Mouse (Mus musculus) midbrain, embryonic 12.5 days (tissue): Measurements from ENCODE around the gene Tmprss9. TPM values are rescaled to one million over a fixed set of nuclear protein-coding genes. Genes with fewer than 3 reads are reported as not detected.

Source experiments
- ATAC-seq: fragments of 200-750 bp; cut with Nextera tagmentation; 2 replicates; pipeline ENCODE4 v1.8.0; 2017; ENCODE audit warnings: low read depth, moderate TSS enrichment, moderate library complexity; ENCODE audit not compliant: low FRiP score
- H3K27ac ChIP-seq: fragments of 300-500 bp; sonication (generic); replicated peaks from 2 replicates; pipeline ENCODE4 v1.5.1; 2016; ENCODE audit warnings: mild to moderate bottlenecking
- H3K27me3 ChIP-seq: fragments of 300-500 bp; sonication (generic); 2 replicates; pipeline ENCODE4 v1.6.1; 2016; ENCODE audit warnings: mild to moderate bottlenecking
- H3K36me3 ChIP-seq: fragments of 300-500 bp; sonication (generic); 2 replicates; pipeline ENCODE4 v1.6.1; 2016
- H3K4me1 ChIP-seq: fragments of 300-500 bp; sonication (generic); 2 replicates; pipeline ENCODE4 v1.6.1; 2016
- H3K4me2 ChIP-seq: fragments of 300-500 bp; sonication (generic); replicated peaks from 2 replicates; pipeline ENCODE4 v1.6.1; 2016; ENCODE audit warnings: mild to moderate bottlenecking, moderate library complexity
- H3K4me3 ChIP-seq: fragments of 300-500 bp; sonication (generic); 2 replicates; pipeline ENCODE4 v1.5.1; 2016; ENCODE audit warnings: mild to moderate bottlenecking
- H3K9ac ChIP-seq: fragments of 300-500 bp; sonication (generic); replicated peaks from 2 replicates; pipeline ENCODE4 v1.6.1; 2016; ENCODE audit warnings: mild to moderate bottlenecking, moderate library complexity
- H3K9me3 ChIP-seq: fragments of 300-500 bp; sonication (generic); 2 replicates; pipeline ENCODE4 v1.6.1; 2016; ENCODE audit warnings: mild to moderate bottlenecking
- WGBS: fragments of 180-500 bp; shearing (Covaris S2); methylation state at CpG from one replicate; pipeline ENCODE4 v1.1.7; 2016; 5-methylcytosine and 5-hydroxymethylcytosine counted together
- polyA plus RNA-seq: library from polyadenylated mRNA; unstranded; fragments of >200 nt; fragmentation: Nextera tagmentation; extraction: Ambion mirVana; gene quantifications from 2 replicates; pipeline ENCODE4 v1.2.1, GENCODE M21; 2016

Tmprss9 gene
- polyA plus RNA-seq, 1 experiment from 2014 or later: 0.08 TPM

- Histone ChIP-seq H3K4me2 (peak overlapping the region; percentile 48), H3K4me1 (peaks cover 89% of the 10 kb centered on the region), H3K9me3 (no peaks in the 10 kb centered on the region), H3K4me3 (peak overlapping the region; percentile 26; the same call in 1 of the 2 replicates), H3K36me3 (no peaks in the 10 kb centered on the region), H3K27me3 (peaks cover 100% of the 10 kb centered on the region), H3K27ac (no peak overlapping the region), H3K9ac (no peak overlapping the region)
- no peak for ATAC-seq
- 5% methylated on average over 17 of the region's 17 CpGs for WGBS
Observed at GRCm38 (mm10) chr10:80935698-80936097, 64.0 kb downstream of the Tmprss9 start.

DNA sequence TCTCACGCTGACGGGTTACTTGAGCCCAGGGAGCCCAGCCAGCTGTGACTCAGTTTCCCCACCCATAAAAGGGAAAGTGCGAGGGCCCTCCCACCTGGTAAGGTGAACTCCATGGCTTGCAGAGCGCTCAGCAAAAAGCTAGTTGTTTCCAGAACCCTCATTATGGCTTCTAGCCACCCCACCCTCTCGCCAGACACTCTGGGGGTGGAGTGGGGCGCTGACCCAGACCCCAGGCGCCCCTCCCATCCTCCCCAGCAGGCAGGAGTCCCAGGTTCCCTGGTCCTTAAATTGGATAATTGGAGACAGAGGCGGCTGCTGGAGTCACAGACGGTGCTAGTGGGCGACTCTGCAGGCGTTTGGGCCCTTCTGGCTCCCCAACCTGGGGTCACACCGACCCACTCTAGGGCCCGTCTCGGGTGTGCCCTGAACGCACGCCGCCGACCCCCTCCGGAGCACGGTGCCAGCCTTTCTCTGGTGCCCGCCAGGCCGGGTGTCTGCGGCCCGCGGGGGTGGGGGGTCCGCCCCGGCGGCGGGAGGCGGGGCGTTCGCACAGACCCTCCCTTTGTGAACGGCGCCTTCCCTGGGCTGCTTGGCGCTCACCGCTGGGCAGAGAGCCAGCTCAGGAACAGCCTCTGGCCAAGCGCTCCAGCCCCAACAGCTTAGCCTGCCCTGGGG, 64.6 kb downstream of the Tmprss9 start:
- peak overlapping the region; percentile 22; the same call in 1 of the 2 replicates for H3K27ac ChIP-seq
- no peaks in the 10 kb centered on the region for H3K36me3 ChIP-seq
- peak; percentile 27; the same call in 1 of the 2 replicates for ATAC-seq
- peak overlapping the region; percentile 26 for H3K4me3 ChIP-seq
- peak overlapping the region; percentile 48 for H3K4me2 ChIP-seq
- 2% methylated on average over 35 of the region's 37 CpGs for WGBS
- H3K4me1 ChIP-seq: peaks cover 84% of the 10 kb centered on the region
- peaks cover 99% of the 10 kb centered on the region for H3K27me3 ChIP-seq
- no peaks in the 10 kb centered on the region for H3K9me3 ChIP-seq
- H3K9ac ChIP-seq: peak overlapping the region; percentile 40; the same call in 1 of the 2 replicates

DNA sequence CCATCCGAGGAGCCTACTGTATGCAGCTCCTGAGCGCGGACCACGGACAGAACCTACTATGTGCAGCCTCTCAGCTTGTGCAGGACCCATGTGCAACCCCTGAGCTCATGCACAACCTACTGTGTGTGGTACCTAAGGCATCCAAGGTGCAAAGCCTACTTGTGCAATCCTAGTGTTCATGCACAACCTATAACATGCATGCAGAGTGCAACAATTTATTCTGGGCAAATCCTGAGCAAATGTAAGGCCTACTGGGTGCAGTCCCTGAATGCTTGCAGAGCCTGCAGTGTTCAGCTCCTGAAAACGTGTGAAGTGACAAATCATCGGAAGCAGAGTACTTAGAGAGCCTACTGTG, 65.1 kb downstream of the Tmprss9 start:
- Histone ChIP-seq H3K36me3 (no peaks in the 10 kb centered on the region), H3K27ac (0 out of 2 replicates have a peak overlapping the region, but pooled peaks have one; percentile 22), H3K4me1 (peaks cover 79% of the 10 kb centered on the region), H3K4me3 (peak overlapping the region; percentile 26; the same call in 1 of the 2 replicates), H3K9ac (peak overlapping the region; percentile 40; the same call in 1 of the 2 replicates), H3K9me3 (no peaks in the 10 kb centered on the region), H3K4me2 (peak overlapping the region; percentile 48), H3K27me3 (peaks cover 97% of the 10 kb centered on the region)
- 13% methylated on average over 6 of the region's 6 CpGs for WGBS
- ATAC-seq: no peak

DNA sequence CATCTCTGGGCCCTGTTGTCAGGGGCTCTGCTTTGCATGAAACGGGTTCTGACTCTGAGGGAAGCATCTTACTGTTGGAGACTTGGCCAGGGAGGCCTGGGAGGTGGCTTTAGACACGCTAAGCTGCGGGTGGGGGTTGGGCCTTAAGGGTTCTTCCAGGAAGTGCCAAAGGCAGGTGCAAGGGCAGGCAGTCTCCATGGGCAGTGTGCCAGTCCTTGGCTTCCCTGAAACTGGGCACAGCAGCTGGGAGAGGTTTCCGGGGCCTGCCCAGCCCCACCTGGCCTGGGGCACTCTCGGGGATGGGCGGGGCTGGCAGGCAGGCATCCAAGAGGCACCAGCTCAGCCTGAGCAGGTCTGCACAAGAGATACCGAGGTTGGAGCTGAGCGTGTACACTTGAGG, 66.0 kb downstream of the Tmprss9 start:
- H3K9ac ChIP-seq: 0 out of 2 replicates have a peak overlapping the region, but pooled peaks have one; percentile 20
- no peak overlapping the region for H3K4me2 ChIP-seq
- H3K4me3 ChIP-seq: no peak overlapping the region
- no peaks in the 10 kb centered on the region for H3K36me3 ChIP-seq
- peaks cover 70% of the 10 kb centered on the region for H3K4me1 ChIP-seq
- peaks cover 89% of the 10 kb centered on the region for H3K27me3 ChIP-seq
- 41% methylated on average over 8 of the region's 8 CpGs for WGBS
- no peak overlapping the region for H3K27ac ChIP-seq
- ATAC-seq: no peak
- no peaks in the 10 kb centered on the region for H3K9me3 ChIP-seq

GRCm38 (mm10) chr10:80938831-80939550, 67.3 kb downstream of the Tmprss9 start:
- Histone ChIP-seq H3K9ac (peak overlapping the region; percentile 59; the same call in 1 of the 2 replicates), H3K36me3 (no peaks in the 10 kb centered on the region)

DNA sequence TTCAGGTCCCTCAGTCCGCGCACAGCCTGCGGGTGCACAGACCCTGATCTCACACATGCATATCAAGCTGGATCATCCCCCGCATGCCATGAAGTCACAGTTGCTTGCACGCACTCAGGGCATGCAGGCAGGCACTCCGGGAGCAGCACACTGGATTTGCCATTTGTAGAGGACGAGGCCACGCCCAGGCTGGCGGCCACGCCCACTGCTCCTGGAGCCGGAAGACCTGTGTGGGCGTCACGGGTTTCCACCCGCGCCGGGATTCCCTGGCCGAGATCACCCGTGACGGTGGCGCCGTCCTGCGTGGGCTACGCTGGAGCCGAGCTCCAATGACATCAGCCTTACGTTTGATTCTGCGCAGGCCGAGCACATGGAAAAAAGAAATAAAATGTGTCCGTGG, 68.0 kb downstream of the Tmprss9 start:
- Histone ChIP-seq H3K9ac (peak overlapping the region; percentile 59), H3K27me3 (peaks cover 76% of the 10 kb centered on the region), H3K36me3 (no peaks in the 10 kb centered on the region), H3K4me2 (peak overlapping the region; percentile 74), H3K4me1 (peaks cover 51% of the 10 kb centered on the region), H3K9me3 (no peaks in the 10 kb centered on the region), H3K27ac (no peak overlapping the region), H3K4me3 (peak overlapping the region; percentile 43)
- WGBS: 10% methylated on average over 28 of the region's 28 CpGs
- peak; percentile 45 for ATAC-seq

More at GRCm38 (mm10) chr10:80938831-80939550, 67.3 kb downstream of the Tmprss9 start:
- Histone ChIP-seq H3K4me1 (peaks cover 58% of the 10 kb centered on the region), H3K4me2 (peak overlapping the region; percentile 74), H3K27ac (no peak overlapping the region), H3K9me3 (no peaks in the 10 kb centered on the region), H3K4me3 (peak overlapping the region; percentile 43), H3K27me3 (peaks cover 83% of the 10 kb centered on the region)
- peak; percentile 35; the same call in 1 of the 2 replicates for ATAC-seq
- 15% methylated on average over 14 of the region's 15 CpGs for WGBS

DNA sequence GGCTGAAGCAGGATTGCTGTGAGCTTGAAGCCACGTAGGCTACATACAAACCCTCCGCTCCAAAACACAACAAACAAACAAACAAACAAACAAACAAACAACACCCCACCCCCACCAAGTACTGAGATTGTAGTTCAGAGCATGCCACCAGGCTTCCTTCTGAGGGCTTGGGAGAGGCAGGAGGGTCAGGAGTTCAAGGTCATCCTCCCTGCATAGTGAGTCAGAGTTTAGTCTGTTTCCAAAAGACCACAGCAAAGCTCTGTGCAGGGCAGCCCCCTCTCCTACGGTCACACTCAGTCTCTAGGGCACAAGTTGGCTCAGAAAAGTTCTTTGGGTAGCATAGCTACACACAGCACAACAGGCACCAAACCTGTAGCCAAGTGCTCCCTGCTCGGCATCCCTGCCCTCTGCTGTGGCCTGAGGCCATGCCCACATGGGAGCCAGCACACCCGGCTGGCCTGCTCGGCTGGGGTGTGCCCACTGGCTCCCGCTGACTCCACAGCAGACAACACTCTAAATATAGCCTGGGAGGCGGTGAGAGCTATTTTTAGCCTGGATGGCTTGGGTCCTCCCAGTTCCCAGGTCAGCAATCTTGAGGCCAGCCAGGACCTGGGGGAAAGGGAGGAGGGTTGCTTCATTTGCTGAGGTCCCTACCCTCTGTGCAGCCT, 68.8 kb downstream of the Tmprss9 start:
- no peak for ATAC-seq
- H3K9ac ChIP-seq: peak overlapping the region; percentile 59; the same call in 1 of the 2 replicates
- WGBS: 57% methylated on average over 8 of the region's 8 CpGs
- no peak overlapping the region for H3K27ac ChIP-seq
- peak overlapping the region; percentile 74; the same call in 1 of the 2 replicates for H3K4me2 ChIP-seq
- H3K27me3 ChIP-seq: peaks cover 68% of the 10 kb centered on the region
- H3K36me3 ChIP-seq: no peaks in the 10 kb centered on the region
- H3K4me3 ChIP-seq: no peak overlapping the region
- peaks cover 46% of the 10 kb centered on the region for H3K4me1 ChIP-seq
- no peaks in the 10 kb centered on the region for H3K9me3 ChIP-seq

GRCm38 (mm10) chr10:80940988-80941347, 69.3 kb downstream of the Tmprss9 start:
- Histone ChIP-seq H3K9ac (no peak overlapping the region), H3K27ac (no peak overlapping the region), H3K9me3 (no peaks in the 10 kb centered on the region), H3K4me2 (no peak overlapping the region), H3K4me1 (peaks cover 41% of the 10 kb centered on the region), H3K4me3 (no peak overlapping the region), H3K27me3 (peaks cover 63% of the 10 kb centered on the region), H3K36me3 (no peaks in the 10 kb centered on the region)
- no peak for ATAC-seq
- 57% methylated on average over 2 of the region's 2 CpGs for WGBS

- Histone ChIP-seq H3K9ac (no peak overlapping the region), H3K4me1 (peaks cover 27% of the 10 kb centered on the region), H3K27me3 (peaks cover 46% of the 10 kb centered on the region), H3K9me3 (no peaks in the 10 kb centered on the region), H3K4me3 (no peak overlapping the region), H3K4me2 (no peak overlapping the region), H3K36me3 (no peaks in the 10 kb centered on the region), H3K27ac (no peak overlapping the region)
- no peak for ATAC-seq
- 59% methylated on average over 8 of the region's 8 CpGs for WGBS
Observed at GRCm38 (mm10) chr10:80942919-80943318, 71.3 kb downstream of the Tmprss9 start.

DNA sequence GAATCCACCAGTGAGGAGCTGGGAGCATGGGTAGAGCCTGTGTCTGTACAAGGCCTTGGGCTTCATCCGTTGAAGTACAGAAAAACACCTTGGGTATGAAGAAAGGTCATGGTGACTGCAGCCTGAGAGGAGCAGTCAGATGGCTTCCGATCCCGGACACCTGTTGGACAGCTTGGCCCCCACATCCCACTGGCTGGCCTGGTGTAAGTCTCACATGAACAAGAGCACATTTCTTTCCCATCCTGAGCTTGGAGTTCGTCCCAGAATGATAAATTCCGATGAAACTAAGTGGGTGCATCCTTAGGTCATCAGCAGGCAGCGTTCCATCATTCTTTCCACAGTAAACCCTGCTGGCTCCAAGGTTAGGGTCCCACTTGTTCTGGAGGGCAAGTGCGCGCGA, 72.1 kb downstream of the Tmprss9 start:
- Histone ChIP-seq H3K27ac (no peak overlapping the region), H3K9me3 (no peaks in the 10 kb centered on the region), H3K36me3 (no peaks in the 10 kb centered on the region), H3K4me3 (no peak overlapping the region), H3K4me1 (peaks cover 22% of the 10 kb centered on the region), H3K27me3 (peaks cover 38% of the 10 kb centered on the region), H3K4me2 (no peak overlapping the region), H3K9ac (no peak overlapping the region)
- 90% methylated on average over 9 of the region's 9 CpGs for WGBS
- ATAC-seq: no peak

DNA sequence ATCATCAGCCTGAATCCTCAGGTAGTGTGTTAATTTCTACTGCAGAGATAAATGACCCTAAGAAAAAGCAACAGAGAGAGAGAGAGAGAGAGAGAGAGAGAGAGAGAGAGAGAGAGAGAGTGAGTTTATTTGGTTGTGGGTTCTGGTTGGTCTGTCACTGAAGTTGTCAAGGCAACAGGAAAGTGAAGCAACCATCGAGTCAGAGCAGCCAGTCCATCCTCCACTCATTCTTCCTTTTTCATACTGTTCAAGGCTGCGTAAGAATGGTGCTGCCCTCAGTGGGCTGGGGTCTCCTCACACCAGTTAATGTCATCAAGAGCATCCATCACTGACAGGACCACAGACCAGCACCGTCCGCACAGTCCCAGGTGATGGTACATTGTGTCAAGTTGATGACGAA, 72.6 kb downstream of the Tmprss9 start:
- H3K27ac ChIP-seq: no peak overlapping the region
- H3K4me3 ChIP-seq: no peak overlapping the region
- peaks cover 18% of the 10 kb centered on the region for H3K4me1 ChIP-seq
- no peak overlapping the region for H3K9ac ChIP-seq
- 89% methylated on average over 5 of the region's 5 CpGs for WGBS
- H3K4me2 ChIP-seq: no peak overlapping the region
- no peak for ATAC-seq
- no peaks in the 10 kb centered on the region for H3K36me3 ChIP-seq
- H3K27me3 ChIP-seq: peaks cover 33% of the 10 kb centered on the region
- H3K9me3 ChIP-seq: no peaks in the 10 kb centered on the region
